In genomic region chr13:108536951-108537350, GRCm38 (mm10) we compare ENCODE assay signal across 19 mouse cellular contexts.
"Had no signal": no experiment of that assay in that cellular context is flagged by ENCODE, and none has a peak within 500 bp of the region (broad histone marks: within the 10 kb centered on the region; RNA-seq: fewer than 3 reads in every experiment).

No protein-coding gene starts in this region.

- H3K4me3 ChIP-seq: midbrain, embryonic 10.5 days; midbrain, embryonic 13.5 days; myocyte; neural tube, embryonic 13.5 days; neural tube, embryonic 15.5 days; stomach, embryonic 15.5 days had no signal

- H3K36me3 ChIP-seq: midbrain, embryonic 10.5 days; midbrain, embryonic 13.5 days; neural tube, embryonic 13.5 days; neural tube, embryonic 15.5 days; stomach, embryonic 15.5 days had no signal

- H3K9ac ChIP-seq: lung, embryonic 14.5 days; midbrain, embryonic 13.5 days; neural tube, embryonic 13.5 days; neural tube, embryonic 15.5 days; stomach, embryonic 15.5 days had no signal

- H3K27ac ChIP-seq: midbrain, embryonic 10.5 days; midbrain, embryonic 13.5 days; neural tube, embryonic 13.5 days; neural tube, embryonic 15.5 days; stomach, embryonic 15.5 days; stomach, postnatal 0 days had no signal

- H3K9me3 ChIP-seq: midbrain, embryonic 10.5 days; midbrain, embryonic 13.5 days; neural tube, embryonic 13.5 days; neural tube, embryonic 15.5 days; stomach, embryonic 15.5 days had no signal

- H3K4me2 ChIP-seq: lung, embryonic 14.5 days; midbrain, embryonic 13.5 days; neural tube, embryonic 13.5 days; neural tube, embryonic 15.5 days; stomach, embryonic 15.5 days had no signal

- H3K27me3 ChIP-seq: midbrain, embryonic 13.5 days; neural tube, embryonic 13.5 days; neural tube, embryonic 15.5 days; stomach, embryonic 15.5 days had no signal

- H3K4me1 ChIP-seq: midbrain, embryonic 10.5 days; midbrain, embryonic 13.5 days; neural tube, embryonic 13.5 days; neural tube, embryonic 15.5 days; stomach, embryonic 15.5 days had no signal

- DNase-seq: lung, adult 18-20 months; lung, embryonic 14.5 days; lung, postnatal 10 days; lung, postnatal 4 days; retina, postnatal 1 day; right cerebral cortex, adult 18-20 months; right cerebral cortex, postnatal 25 days; right cerebral cortex, postnatal 4 days; thymus, adult 2 months; thymus, postnatal 25 days; thymus, postnatal 4 days had no signal

- ATAC-seq: midbrain, embryonic 13.5 days; midbrain, embryonic 16.5 days had no signal
